Mouse (Mus musculus) CH12.LX (cell line): Measurements from ENCODE around the gene Tbc1d22b. TPM values are rescaled to one million over a fixed set of nuclear protein-coding genes. Genes with fewer than 3 reads are reported as not detected.
"Not testable (repeated sequence)": the region's sequence is repeated elsewhere in the genome, so short reads cannot be mapped to it uniquely, and the experiment has no call there.

ENCODE experiments used
- DNase-seq: peaks from one replicate; pipeline ENCODE4 v3.0.0-alpha.2; 2013; ENCODE audit errors: extremely low read depth
- H3K27ac ChIP-seq: 2 replicates; pipeline ENCODE4 v1.5.1; 2012; ENCODE audit warnings: low read depth, mild to moderate bottlenecking, control low read depth, moderate library complexity; ENCODE audit not compliant: insufficient read depth
- H3K27me3 ChIP-seq: replicated peaks from 2 replicates; pipeline ENCODE3; 2012; ENCODE audit warnings: inconsistent platforms
- H3K36me3 ChIP-seq, 2 experiments: replicated peaks in 1 of 2; 2 replicates each; pipeline versions ENCODE3 to v1.6.1; 2012; ENCODE audit warnings: inconsistent platforms in 1 of 2, low read length in 1 of 2, mild to moderate bottlenecking in 1 of 2, mixed read lengths in 1 of 2, moderate library complexity in 1 of 2; ENCODE audit not compliant: control insufficient read depth in 1 of 2, insufficient read depth in 1 of 2
- H3K4me1 ChIP-seq, 2 experiments: 2 replicates each; pipeline ENCODE4 v1.6.1; 2012; ENCODE audit warnings: inconsistent platforms in 1 of 2, moderate library complexity in 1 of 2; ENCODE audit not compliant: insufficient read depth in 2 of 2, control insufficient read depth in 1 of 2
- H3K4me2 ChIP-seq: 2 replicates; pipeline ENCODE4 v1.6.1; 2012; ENCODE audit warnings: low read depth, mild to moderate bottlenecking, control low read depth; ENCODE audit not compliant: poor library complexity, insufficient read depth, severe bottlenecking
- H3K4me3 ChIP-seq, 3 experiments: fragments of 150-350 bp in 1 of 3; sonication (generic) in 1 of 3; replicated peaks in 1 of 3; 2 replicates each; pipeline versions ENCODE3 to v1.5.1; 2011 to 2012; ENCODE audit warnings: low read depth in 2 of 3, low read length in 2 of 3, mild to moderate bottlenecking in 2 of 3, moderate library complexity in 2 of 3, control low read depth in 1 of 3, improper control_type of control experiment in 1 of 3, inconsistent platforms in 1 of 3, mixed read lengths in 1 of 3; ENCODE audit not compliant: poor library complexity in 1 of 3
- H3K79me2 ChIP-seq: replicated peaks from 2 replicates; pipeline ENCODE4 v1.6.1; 2012; ENCODE audit warnings: mild to moderate bottlenecking, moderate library complexity; ENCODE audit not compliant: control insufficient read depth, poor library complexity, insufficient read depth, severe bottlenecking; ENCODE audit errors: extremely low read depth
- H3K9ac ChIP-seq: 2 replicates; pipeline ENCODE4 v1.6.1; 2012; ENCODE audit warnings: low read depth, mild to moderate bottlenecking, control low read depth, moderate library complexity; ENCODE audit not compliant: insufficient read depth
- H3K9me3 ChIP-seq: replicated peaks from 2 replicates; pipeline ENCODE3; 2012; ENCODE audit warnings: low read length, inconsistent platforms, mixed read lengths
- BHLHE40 ChIP-seq: IDR thresholded peaks from 2 replicates; pipeline ENCODE4 v1.6.1; 2011; ENCODE audit warnings: mild to moderate bottlenecking, low read depth, low read length, improper control_type of control experiment
- CHD1 ChIP-seq: IDR thresholded peaks from 2 replicates; pipeline ENCODE4 v1.6.1; 2012; ENCODE audit warnings: low read depth, low read length, improper control_type of control experiment, inconsistent platforms
- CHD2 ChIP-seq: IDR thresholded peaks from 2 replicates; pipeline ENCODE4 v1.6.1; 2011; ENCODE audit warnings: low read length, improper control_type of control experiment
- CTCF ChIP-seq, 2 experiments: IDR thresholded peaks in 1 of 2; conservative IDR thresholded peaks in 1 of 2; 2 replicates each; pipeline ENCODE4 v1.5.1; 2011 to 2012; ENCODE audit warnings: low read depth in 2 of 2, low read length in 2 of 2, improper control_type of control experiment in 1 of 2, inconsistent platforms in 1 of 2, mild to moderate bottlenecking in 1 of 2, moderate library complexity in 1 of 2
- E2F4 ChIP-seq: IDR thresholded peaks from 2 replicates; pipeline ENCODE4 v1.6.1; 2011; ENCODE audit warnings: low read depth, low read length, improper control_type of control experiment; ENCODE audit not compliant: insufficient replicate concordance
- ELF1 ChIP-seq: IDR thresholded peaks from 2 replicates; pipeline ENCODE4 v1.6.1; 2014; ENCODE audit warnings: low read depth, mild to moderate bottlenecking, inconsistent platforms, low read length, improper control_type of control experiment
- EP300 ChIP-seq: IDR thresholded peaks from 2 replicates; pipeline ENCODE4 v1.6.1; 2011; ENCODE audit warnings: low read length, improper control_type of control experiment
- ETS1 ChIP-seq: conservative IDR thresholded peaks from 2 replicates; pipeline ENCODE4 v1.6.1; 2012; ENCODE audit warnings: low read depth, mild to moderate bottlenecking, inconsistent platforms, low read length, improper control_type of control experiment, moderate library complexity
- GABPA ChIP-seq: IDR thresholded peaks from 2 replicates; pipeline ENCODE4 v1.6.1; 2012; ENCODE audit warnings: low read depth, low read length, improper control_type of control experiment, inconsistent platforms; ENCODE audit not compliant: insufficient replicate concordance
- HCFC1 ChIP-seq: IDR thresholded peaks from 2 replicates; pipeline ENCODE4 v1.6.1; 2012; ENCODE audit warnings: low read depth, mild to moderate bottlenecking, inconsistent platforms, low read length, improper control_type of control experiment
- IRF4 ChIP-seq: IDR thresholded peaks from 2 replicates; pipeline ENCODE4 v1.6.1; 2014; ENCODE audit warnings: low read depth, mild to moderate bottlenecking, inconsistent platforms, low read length, improper control_type of control experiment
- JUN ChIP-seq: IDR thresholded peaks from 2 replicates; pipeline ENCODE4 v1.6.1; 2011; ENCODE audit warnings: low read depth, mild to moderate bottlenecking, low read length, improper control_type of control experiment, moderate library complexity; ENCODE audit not compliant: insufficient read depth
- JUND ChIP-seq: conservative IDR thresholded peaks from 2 replicates; pipeline ENCODE4 v1.6.1; 2011; ENCODE audit warnings: low read depth, low read length, improper control_type of control experiment
- KAT2A ChIP-seq: IDR thresholded peaks from 2 replicates; pipeline ENCODE4 v1.6.1; 2012; ENCODE audit warnings: low read length, improper control_type of control experiment, inconsistent platforms; ENCODE audit not compliant: insufficient replicate concordance
- MAFK ChIP-seq: IDR thresholded peaks from 2 replicates; pipeline ENCODE4 v1.6.1; 2011; ENCODE audit warnings: low read length, improper control_type of control experiment; ENCODE audit not compliant: insufficient replicate concordance
- MAX ChIP-seq: IDR thresholded peaks from 2 replicates; pipeline ENCODE4 v1.6.1; 2011; ENCODE audit warnings: low read length, improper control_type of control experiment
- MAZ ChIP-seq: IDR thresholded peaks from 2 replicates; pipeline ENCODE4 v1.6.1; 2012; ENCODE audit warnings: low read depth, mild to moderate bottlenecking, inconsistent platforms, low read length, improper control_type of control experiment, moderate library complexity
- MEF2A ChIP-seq: IDR thresholded peaks from 2 replicates; pipeline ENCODE4 v1.6.1; 2014; ENCODE audit warnings: low read depth, mild to moderate bottlenecking, inconsistent platforms, low read length, improper control_type of control experiment, borderline replicate concordance
- MXI1 ChIP-seq: IDR thresholded peaks from 2 replicates; pipeline ENCODE4 v1.6.1; 2011; ENCODE audit warnings: mild to moderate bottlenecking, low read depth, low read length, improper control_type of control experiment
- MYC ChIP-seq: IDR thresholded peaks from 2 replicates; pipeline ENCODE4 v1.6.1; 2011; ENCODE audit warnings: low read depth, mild to moderate bottlenecking, improper control_type of control experiment, low read length
- NELFE ChIP-seq: IDR thresholded peaks from 2 replicates; pipeline ENCODE4 v1.6.1; 2011; ENCODE audit warnings: low read depth, low read length, improper control_type of control experiment
- NRF1 ChIP-seq: IDR thresholded peaks from 2 replicates; pipeline ENCODE4 v1.6.1; 2014; ENCODE audit warnings: low read depth, mild to moderate bottlenecking, inconsistent platforms, low read length, improper control_type of control experiment, moderate library complexity
- PAX5 ChIP-seq: IDR thresholded peaks from 2 replicates; pipeline ENCODE4 v1.6.1; 2012; ENCODE audit warnings: low read length, inconsistent platforms, mixed read lengths
- POLR2A ChIP-seq: IDR thresholded peaks from 2 replicates; pipeline ENCODE4 v1.6.1; 2011; ENCODE audit warnings: low read depth, mild to moderate bottlenecking, improper control_type of control experiment, low read length
- POLR2AphosphoS2 ChIP-seq: IDR thresholded peaks from 2 replicates; pipeline ENCODE4 v1.6.1; 2011; ENCODE audit warnings: low read depth, low read length, improper control_type of control experiment
- RAD21 ChIP-seq: IDR thresholded peaks from 2 replicates; pipeline ENCODE4 v1.6.1; 2011; ENCODE audit warnings: low read depth, mild to moderate bottlenecking, low read length, improper control_type of control experiment, moderate library complexity
- RCOR1 ChIP-seq: conservative IDR thresholded peaks from 2 replicates; pipeline ENCODE4 v1.6.1; 2012; ENCODE audit warnings: low read depth, mild to moderate bottlenecking, inconsistent platforms, low read length, improper control_type of control experiment
- SIN3A ChIP-seq: IDR thresholded peaks from 2 replicates; pipeline ENCODE4 v1.6.1; 2012; ENCODE audit warnings: low read length, improper control_type of control experiment, inconsistent platforms
- SMC3 ChIP-seq: IDR thresholded peaks from 2 replicates; pipeline ENCODE4 v1.6.1; 2011; ENCODE audit warnings: low read depth, low read length, improper control_type of control experiment
- TBP ChIP-seq: conservative IDR thresholded peaks from 2 replicates; pipeline ENCODE4 v1.6.1; 2011; ENCODE audit warnings: low read depth, low read length, improper control_type of control experiment
- TCF12 ChIP-seq: IDR thresholded peaks from 2 replicates; pipeline ENCODE4 v1.6.1; 2014; ENCODE audit warnings: low read depth, mild to moderate bottlenecking, inconsistent platforms, low read length, improper control_type of control experiment
- UBTF ChIP-seq: IDR thresholded peaks from 2 replicates; pipeline ENCODE4 v1.6.1; 2012; ENCODE audit warnings: low read depth, mild to moderate bottlenecking, inconsistent platforms, low read length, improper control_type of control experiment, moderate library complexity
- USF1 ChIP-seq: IDR thresholded peaks from 2 replicates; pipeline ENCODE4 v1.6.1; 2014; ENCODE audit warnings: low read depth, mild to moderate bottlenecking, inconsistent platforms, low read length, improper control_type of control experiment
- USF2 ChIP-seq: conservative IDR thresholded peaks from 2 replicates; pipeline ENCODE4 v1.6.1; 2011; ENCODE audit warnings: low read depth, low read length, improper control_type of control experiment
- ZC3H11A ChIP-seq: IDR thresholded peaks from 2 replicates; pipeline ENCODE4 v1.6.1; 2012; ENCODE audit warnings: low read depth, mild to moderate bottlenecking, inconsistent platforms, low read length, improper control_type of control experiment
- ZKSCAN1 ChIP-seq: IDR thresholded peaks from 2 replicates; pipeline ENCODE4 v1.6.1; 2012; ENCODE audit warnings: low read depth, inconsistent platforms, low read length, improper control_type of control experiment, borderline replicate concordance
- ZMIZ1 ChIP-seq: IDR thresholded peaks from 2 replicates; pipeline ENCODE4 v1.6.1; 2012; ENCODE audit warnings: low read depth, mild to moderate bottlenecking, inconsistent platforms, low read length, improper control_type of control experiment
- ZNF384 ChIP-seq: IDR thresholded peaks from 2 replicates; pipeline ENCODE4 v1.6.1; 2012; ENCODE audit warnings: low read depth, low read length, improper control_type of control experiment, inconsistent platforms
- dilution Hi-C: fragments of 300-500 bp; cut with MboI; formaldehyde crosslinking; loops from 2 replicates; pipeline ENCODE4 v1.14.3; 2020; ENCODE audit warnings: low sequenced_read_pairs; ENCODE audit not compliant: extremely low pct_unique_long_range_greater_than_20kb, extremely low pct_ligation_motif_present
- in situ Hi-C: fragments of 300-500 bp; cut with MboI; formaldehyde crosslinking; loops from 3 replicates; pipeline ENCODE4 v1.14.3; 2019; ENCODE audit warnings: low sequenced_read_pairs, low pct_ligation_motif_present, low pct_unique_long_range_greater_than_20kb, mixed read lengths
- polyA plus RNA-seq: library from polyadenylated mRNA; unstranded; fragments of >175 nt; gene quantifications from 2 replicates; pipeline ENCODE4 v1.2.1, GENCODE M21; 2012; ENCODE audit warnings: low read depth; ENCODE audit not compliant: insufficient read length
- total RNA-seq, 2 experiments: library from RNA; depleted of rRNA; stranded (reverse); fragments of 300-350 nt in 1 of 2; fragments of >200 nt in 1 of 2; gene quantifications; 2 replicates each; pipeline ENCODE4 v1.2.3; 2012 to 2014

Tbc1d22b gene
- total and polyA plus RNA-seq, 3 experiments, result 3.8 to 17.3 (median 6.6) TPM

- no peak overlapping the region for H3K27ac ChIP-seq
- TF ChIP-seq UBTF (no peak), MAZ (no peak), MEF2A (peak; percentile 29; the same call in 1 of the 2 replicates), NRF1 (no peak), CTCF (conservative IDR thresholded peaks at IDR 0.05 in 1 of 2, IDR thresholded peaks at IDR 0.05 in 1 of 2; ENCODE audit: low read depth in 2 of 2, low read length in 2 of 2) (peak; percentile 91 to 98), MAX (peak; percentile 39; the same call in 1 of the 2 replicates), ELF1 (no peak), MAFK (no peak), BHLHE40 (no peak), SIN3A (peak; percentile 73; the same call in 1 of the 2 replicates), ZMIZ1 (no peak), IRF4 (peak; percentile 69), GABPA (no peak), JUND (0 out of 2 replicates have a peak, but pooled peaks have one; percentile 6), CHD1 (no peak), PAX5 (no peak), ZNF384 (no peak), USF1 (no peak), EP300 (0 out of 2 replicates have a peak, but pooled peaks have one; percentile 21), SMC3 (peak; percentile 90), CHD2 (no peak), TCF12 (no peak), ZC3H11A (peak; percentile 85), POLR2AphosphoS2 (no peak), MYC (peak; percentile 19; the same call in 1 of the 2 replicates), USF2 (no peak), JUN (no peak), ETS1 (no peak), KAT2A (no peak), E2F4 (no peak), TBP (no peak), HCFC1 (no peak), RAD21 (peak; percentile 99), NELFE (peak; percentile 19; the same call in 1 of the 2 replicates), ZKSCAN1 (no peak), POLR2A (0 out of 2 replicates have a peak, but pooled peaks have one; percentile 19), RCOR1 (no peak), MXI1 (no peak)
- TF ChIP-seq, all 38 proteins: peak for 13
- Histone ChIP-seq H3K36me3 (no peaks in the 10 kb centered on the region), H3K4me1 (peaks cover 12 to 42% of the 10 kb centered on the region in 2 experiments), H3K9ac (peak overlapping the region; percentile 12; the same call in 1 of the 2 replicates), H3K79me2 (no peaks in the 10 kb centered on the region), H3K27me3 (no peaks in the 10 kb centered on the region), H3K4me3 (no peak overlapping the region), H3K9me3 (peaks cover 4% of the 10 kb centered on the region), H3K4me2 (peak overlapping the region; percentile 49; the same call in 1 of the 2 replicates)
- peak; percentile 85 for DNase-seq
- in situ Hi-C loops, result loop anchor here (5.0 kb wide), 2 partner anchors 252 to 337 kb away; partner anchors contain the start of gene Ppil1
- dilution Hi-C loops, result no loop called here
Observed at GRCm38 (mm10) chr17:29514435-29514834, 35.1 kb upstream of the Tbc1d22b start.

DNA sequence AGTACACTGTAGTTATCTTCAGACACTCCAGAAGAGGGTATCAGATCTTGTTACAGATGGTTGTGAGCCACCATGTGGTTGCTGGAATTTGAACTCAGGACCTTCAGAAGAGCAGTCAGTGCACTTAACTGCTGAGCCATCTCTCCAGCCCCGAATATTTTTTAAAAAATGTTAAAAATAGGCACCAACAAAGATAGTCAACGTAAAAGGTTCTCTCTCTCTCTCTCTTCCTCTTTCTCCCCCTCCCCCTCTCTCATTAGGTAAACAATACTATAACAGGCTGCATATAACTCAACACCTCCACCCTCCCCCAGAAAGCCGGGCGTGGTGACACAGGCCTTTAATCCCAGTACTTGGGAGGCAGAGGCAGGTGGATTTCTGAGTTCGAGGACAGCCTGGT lies 30.9 kb upstream of the Tbc1d22b start:
- in situ Hi-C loops, H3K4me3 ChIP-seq, H3K36me3 ChIP-seq, dilution Hi-C loops, H3K79me2 ChIP-seq, H3K27ac ChIP-seq, H3K27me3 ChIP-seq, H3K9me3 ChIP-seq, H3K9ac ChIP-seq, DNase-seq, H3K4me1 ChIP-seq, H3K4me2 ChIP-seq: not testable (repeated sequence)
